Mouse (Mus musculus) stomach, embryonic 15.5 days (tissue): ENCODE measurements around the gene Trappc3. TPM values are rescaled to one million over a fixed set of nuclear protein-coding genes. Genes with fewer than 3 reads are reported as not detected.

ENCODE experiments used
- ATAC-seq: fragments of 200-750 bp; cut with Nextera tagmentation; 2 replicates; pipeline ENCODE4 v1.8.0; 2017; ENCODE audit warnings: low read depth, moderate number of reproducible peaks, moderate TSS enrichment; ENCODE audit not compliant: insufficient read depth, low FRiP score
- H3K27ac ChIP-seq: fragments of 300-500 bp; sonication (generic); 2 replicates; pipeline ENCODE4 v1.5.1; 2015; ENCODE audit warnings: mild to moderate bottlenecking, inconsistent platforms
- H3K27me3 ChIP-seq: fragments of 300-500 bp; sonication (generic); replicated peaks from 2 replicates; pipeline ENCODE4 v1.6.1; 2015; ENCODE audit warnings: inconsistent platforms
- H3K36me3 ChIP-seq: fragments of 300-500 bp; sonication (generic); 2 replicates; pipeline ENCODE4 v1.6.1; 2015; ENCODE audit warnings: inconsistent platforms
- H3K4me1 ChIP-seq: fragments of 300-500 bp; sonication (generic); 2 replicates; pipeline ENCODE4 v1.6.1; 2015; ENCODE audit warnings: inconsistent platforms
- H3K4me2 ChIP-seq: fragments of 300-500 bp; sonication (generic); 2 replicates; pipeline ENCODE4 v1.6.1; 2015; ENCODE audit warnings: mild to moderate bottlenecking, inconsistent platforms
- H3K4me3 ChIP-seq: fragments of 300-500 bp; sonication (generic); replicated peaks from 2 replicates; pipeline ENCODE4 v1.5.1; 2015; ENCODE audit warnings: inconsistent platforms
- H3K9ac ChIP-seq: fragments of 300-500 bp; sonication (generic); 2 replicates; pipeline ENCODE4 v1.6.1; 2015; ENCODE audit warnings: inconsistent platforms
- H3K9me3 ChIP-seq: fragments of 300-500 bp; sonication (generic); 2 replicates; pipeline ENCODE4 v1.6.1; 2016; ENCODE audit warnings: inconsistent platforms
- WGBS: fragments of 180-500 bp; shearing (Covaris S2); methylation state at CpG from one replicate; pipeline ENCODE4 v1.1.7; 2015; 5-methylcytosine and 5-hydroxymethylcytosine counted together
- polyA plus RNA-seq: library from polyadenylated mRNA; unstranded; fragments of >200 nt; fragmentation: Nextera tagmentation; extraction: Ambion mirVana; gene quantifications from 2 replicates; pipeline ENCODE4 v1.2.1, GENCODE M21; 2015

Trappc3 gene
- polyA plus RNA-seq, 1 experiment from 2014 or later, result 91.7 TPM

DNA sequence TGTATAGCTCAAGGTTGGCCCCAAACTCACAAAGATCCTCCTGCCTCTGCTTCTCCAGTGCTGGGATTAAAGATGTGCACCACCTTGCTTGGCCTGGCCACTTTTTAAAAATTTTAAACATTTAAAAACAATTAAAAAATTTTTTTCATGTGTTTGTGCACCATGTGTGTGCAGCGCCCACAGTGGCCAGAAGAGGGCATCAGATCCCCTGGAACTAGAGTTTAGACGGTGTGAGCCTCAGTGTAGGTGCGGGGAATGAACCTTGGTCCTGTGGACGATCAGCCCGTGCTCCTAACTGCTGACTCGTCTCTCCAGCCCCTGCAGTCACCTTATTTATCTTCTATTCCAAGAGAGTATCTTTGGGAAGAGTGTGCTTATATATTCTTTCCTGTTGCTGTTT lies 43.9 kb downstream of the Trappc3 start:
- Histone ChIP-seq H3K36me3 (no peaks in the 10 kb centered on the region), H3K4me3 (no peak overlapping the region), H3K9ac (no peak overlapping the region), H3K9me3 (no peaks in the 10 kb centered on the region), H3K27ac (no peak overlapping the region), H3K4me1 (peaks cover 11% of the 10 kb centered on the region), H3K4me2 (no peak overlapping the region), H3K27me3 (peaks cover 14% of the 10 kb centered on the region)
- no peak for ATAC-seq
- WGBS, result 87% methylated on average over 6 of the region's 6 CpGs

DNA sequence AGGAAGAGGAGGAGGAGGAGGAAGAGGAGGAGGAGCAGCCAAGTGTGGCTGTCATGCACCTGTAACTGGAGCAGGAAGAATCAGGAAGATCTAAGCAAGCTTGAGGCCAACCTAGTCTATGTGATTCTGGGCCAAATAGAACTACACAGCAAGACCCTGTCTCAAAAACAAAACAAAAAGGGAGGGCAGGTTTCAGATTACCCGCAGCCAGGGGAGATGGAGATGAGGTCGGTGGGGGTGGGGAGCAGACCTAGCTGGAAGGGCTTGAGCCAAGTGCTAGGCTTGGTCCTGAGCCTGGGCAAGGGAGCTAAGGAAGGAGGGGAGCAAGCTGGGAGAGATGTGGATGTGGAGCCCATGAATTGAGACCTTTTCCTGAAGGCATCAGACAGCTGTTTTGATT lies 44.7 kb downstream of the Trappc3 start:
- WGBS, result 16% methylated on average over 2 of the region's 2 CpGs
- no peak overlapping the region for H3K4me3 ChIP-seq
- H3K36me3 ChIP-seq, result no peaks in the 10 kb centered on the region
- H3K9me3 ChIP-seq, result no peaks in the 10 kb centered on the region
- H3K9ac ChIP-seq, result no peak overlapping the region
- ATAC-seq, result no peak
- peaks cover 6% of the 10 kb centered on the region; the same call in 1 of the 2 replicates for H3K27me3 ChIP-seq
- no peak overlapping the region for H3K27ac ChIP-seq
- H3K4me1 ChIP-seq, result peaks cover 3% of the 10 kb centered on the region; the same call in 1 of the 2 replicates
- H3K4me2 ChIP-seq, result no peak overlapping the region

DNA sequence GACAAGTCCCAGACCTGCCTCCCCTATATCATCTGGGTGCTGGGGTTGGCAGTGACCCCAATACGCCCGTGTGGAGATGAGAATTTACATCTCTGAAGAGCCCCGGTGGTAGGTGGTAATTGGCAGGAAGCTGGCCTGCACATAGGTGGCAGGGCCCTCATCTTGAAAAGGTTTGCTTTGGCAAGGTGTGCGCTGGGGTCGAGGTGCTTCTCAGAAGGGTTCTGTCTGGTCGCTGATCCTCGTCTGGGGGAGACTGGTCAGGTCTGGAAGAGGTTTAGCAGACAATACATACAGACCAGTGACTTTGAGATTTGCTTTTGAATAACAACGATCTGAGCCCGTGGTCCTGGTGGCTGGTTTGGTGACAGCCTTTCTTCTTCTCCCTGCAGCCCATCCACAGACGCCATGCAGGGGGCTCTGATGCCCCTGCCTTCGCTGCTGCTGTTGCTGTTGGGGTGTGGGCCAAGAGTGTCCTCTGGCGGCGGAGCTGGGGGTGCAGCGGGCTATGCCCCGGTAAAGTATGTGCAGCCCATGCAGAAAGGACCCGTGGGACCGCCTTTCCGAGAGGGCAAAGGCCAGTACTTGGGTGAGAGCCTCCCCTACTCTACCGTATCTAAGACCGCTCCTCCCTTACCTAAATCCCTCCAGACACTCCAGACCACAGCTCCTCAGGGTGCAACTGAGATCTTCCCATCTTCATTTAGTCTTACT lies 47.2 kb downstream of the Trappc3 start:
- ATAC-seq, result no peak; the same call in 1 of the 2 replicates
- 18% methylated on average over 20 of the region's 20 CpGs for WGBS
- Histone ChIP-seq H3K4me3 (no peak overlapping the region), H3K27ac (no peak overlapping the region), H3K4me1 (no peaks in the 10 kb centered on the region), H3K9ac (no peak overlapping the region), H3K36me3 (no peaks in the 10 kb centered on the region), H3K4me2 (peak overlapping the region; percentile 37), H3K9me3 (no peaks in the 10 kb centered on the region), H3K27me3 (no peaks in the 10 kb centered on the region)

DNA sequence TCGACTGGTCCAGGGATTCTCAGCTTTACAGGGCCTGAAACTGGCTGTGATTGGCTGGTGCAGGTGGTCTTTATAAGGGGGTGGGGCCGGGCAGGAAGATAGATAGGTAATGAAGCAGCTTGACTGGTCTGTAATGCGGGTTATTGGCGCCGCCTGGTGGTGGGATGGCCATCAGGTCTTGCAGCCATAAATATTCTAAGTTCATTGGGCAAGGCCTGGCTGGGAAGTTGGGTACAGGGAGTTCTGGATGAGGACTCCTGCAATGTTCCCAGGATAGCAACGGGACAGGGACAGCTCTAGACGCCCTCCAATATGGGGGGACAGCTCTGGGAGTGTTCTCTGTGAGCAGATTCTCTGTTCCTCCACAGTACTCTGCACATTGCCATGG lies 47.8 kb downstream of the Trappc3 start:
- WGBS, result 2% methylated on average over 7 of the region's 7 CpGs
- ATAC-seq, result peak; percentile 32; the same call in 1 of the 2 replicates
- no peaks in the 10 kb centered on the region for H3K9me3 ChIP-seq
- H3K4me2 ChIP-seq, result peak overlapping the region; percentile 37
- no peak overlapping the region for H3K4me3 ChIP-seq
- no peak overlapping the region for H3K9ac ChIP-seq
- no peaks in the 10 kb centered on the region for H3K27me3 ChIP-seq
- H3K27ac ChIP-seq, result no peak overlapping the region
- no peaks in the 10 kb centered on the region for H3K4me1 ChIP-seq
- no peaks in the 10 kb centered on the region for H3K36me3 ChIP-seq

DNA sequence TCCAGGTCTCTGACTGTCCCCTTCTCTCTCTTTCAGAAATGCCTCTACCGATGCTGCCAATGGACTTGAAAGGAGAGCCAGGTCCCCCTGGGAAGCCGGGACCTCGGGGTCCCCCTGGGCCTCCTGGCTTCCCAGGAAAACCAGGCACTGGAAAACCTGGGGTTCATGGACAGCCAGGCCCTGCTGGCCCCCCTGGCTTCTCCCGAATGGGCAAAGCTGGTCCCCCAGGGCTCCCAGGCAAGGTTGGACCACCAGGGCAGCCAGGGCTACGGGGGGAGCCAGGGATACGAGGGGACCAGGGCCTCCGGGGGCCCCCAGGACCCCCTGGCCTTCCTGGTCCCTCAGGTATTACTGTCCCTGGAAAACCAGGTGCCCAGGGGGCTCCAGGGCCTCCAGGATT lies 48.2 kb downstream of the Trappc3 start:
- no peak for ATAC-seq
- 84% methylated on average over 7 of the region's 7 CpGs for WGBS

DNA sequence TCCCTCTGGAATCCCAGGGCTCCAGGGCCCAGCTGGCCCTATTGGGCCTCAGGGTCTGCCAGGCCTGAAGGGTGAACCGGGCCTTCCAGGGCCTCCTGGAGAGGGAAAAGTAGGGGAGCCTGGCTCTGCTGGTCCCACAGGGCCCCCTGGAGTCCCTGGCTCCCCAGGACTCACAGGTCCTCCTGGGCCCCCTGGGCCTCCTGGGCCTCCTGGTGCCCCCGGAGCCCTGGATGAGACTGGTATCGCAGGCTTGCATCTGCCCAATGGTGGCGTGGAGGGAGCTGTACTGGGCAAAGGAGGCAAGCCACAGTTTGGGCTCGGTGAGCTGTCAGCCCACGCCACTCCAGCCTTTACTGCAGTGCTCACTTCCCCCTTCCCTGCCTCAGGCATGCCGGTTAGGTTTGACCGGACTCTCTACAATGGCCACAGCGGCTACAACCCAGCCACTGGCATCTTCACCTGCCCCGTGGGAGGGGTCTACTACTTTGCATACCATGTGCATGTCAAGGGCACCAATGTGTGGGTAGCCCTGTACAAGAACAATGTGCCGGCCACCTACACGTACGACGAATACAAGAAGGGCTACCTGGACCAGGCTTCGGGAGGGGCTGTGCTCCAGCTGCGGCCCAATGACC lies 49.6 kb downstream of the Trappc3 start:
- H3K4me3 ChIP-seq, result no peak overlapping the region
- peaks cover 5% of the 10 kb centered on the region for H3K36me3 ChIP-seq
- H3K4me2 ChIP-seq, result no peak overlapping the region
- H3K27ac ChIP-seq, result no peak overlapping the region
- H3K9me3 ChIP-seq, result no peaks in the 10 kb centered on the region
- H3K4me1 ChIP-seq, result no peaks in the 10 kb centered on the region
- WGBS, result 89% methylated on average over 16 of the region's 16 CpGs
- H3K9ac ChIP-seq, result no peak overlapping the region
- no peaks in the 10 kb centered on the region for H3K27me3 ChIP-seq
- no peak for ATAC-seq

More for the DNA sequence above, 48.2 kb downstream of the Trappc3 start:
- Histone ChIP-seq H3K27me3 (no peaks in the 10 kb centered on the region), H3K4me2 (no peak overlapping the region), H3K4me3 (no peak overlapping the region), H3K9ac (no peak overlapping the region), H3K9me3 (no peaks in the 10 kb centered on the region), H3K36me3 (no peaks in the 10 kb centered on the region), H3K27ac (no peak overlapping the region), H3K4me1 (no peaks in the 10 kb centered on the region)

DNA sequence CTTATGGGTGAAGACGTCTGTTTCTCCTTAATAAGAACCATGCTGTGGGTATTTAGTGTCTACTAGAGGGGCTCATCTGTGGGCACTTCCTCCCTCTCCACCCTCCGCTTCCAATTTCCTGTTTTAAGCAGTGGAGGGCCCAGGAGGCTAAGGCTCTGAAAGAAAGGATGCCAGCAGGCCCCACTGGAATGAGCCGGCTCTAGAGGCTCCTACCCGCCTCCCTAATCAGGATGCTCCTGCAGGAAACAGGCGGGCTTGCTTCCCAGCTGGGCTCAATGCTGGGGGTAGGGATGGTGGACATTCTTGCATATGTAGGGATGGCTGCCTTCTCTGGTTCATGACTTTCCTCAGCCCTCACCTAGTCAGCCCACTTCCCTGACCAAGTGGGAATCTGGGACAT lies 51.1 kb downstream of the Trappc3 start:
- H3K36me3 ChIP-seq, result peaks cover 16% of the 10 kb centered on the region
- ATAC-seq, result no peak
- H3K9ac ChIP-seq, result no peak overlapping the region
- H3K4me1 ChIP-seq, result no peaks in the 10 kb centered on the region
- H3K4me3 ChIP-seq, result no peak overlapping the region
- no peak overlapping the region for H3K4me2 ChIP-seq
- 59% methylated on average over 5 of the region's 5 CpGs for WGBS
- no peaks in the 10 kb centered on the region for H3K9me3 ChIP-seq
- no peak overlapping the region for H3K27ac ChIP-seq
- H3K27me3 ChIP-seq, result no peaks in the 10 kb centered on the region

DNA sequence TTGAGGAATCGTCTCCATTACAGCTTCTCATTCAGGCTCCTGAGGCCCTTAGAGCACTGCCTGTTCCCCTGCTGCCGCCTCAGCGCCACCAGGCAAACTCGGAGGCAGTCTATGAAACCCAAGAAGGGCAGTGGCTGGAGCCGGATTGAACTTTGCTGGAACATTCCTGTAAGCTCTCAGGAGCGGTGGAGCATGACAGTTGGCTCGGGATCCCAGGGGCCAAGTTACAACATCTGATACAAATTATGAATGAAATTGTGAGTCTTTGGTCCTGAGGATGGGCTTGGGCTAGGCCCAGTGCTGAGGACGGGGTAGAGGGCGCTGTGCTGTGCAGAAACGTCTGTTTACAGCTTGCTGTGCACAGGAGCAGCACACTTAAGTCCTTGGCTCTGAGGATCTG lies 52.3 kb downstream of the Trappc3 start:
- WGBS, result 59% methylated on average over 10 of the region's 10 CpGs
- no peaks in the 10 kb centered on the region for H3K9me3 ChIP-seq

DNA sequence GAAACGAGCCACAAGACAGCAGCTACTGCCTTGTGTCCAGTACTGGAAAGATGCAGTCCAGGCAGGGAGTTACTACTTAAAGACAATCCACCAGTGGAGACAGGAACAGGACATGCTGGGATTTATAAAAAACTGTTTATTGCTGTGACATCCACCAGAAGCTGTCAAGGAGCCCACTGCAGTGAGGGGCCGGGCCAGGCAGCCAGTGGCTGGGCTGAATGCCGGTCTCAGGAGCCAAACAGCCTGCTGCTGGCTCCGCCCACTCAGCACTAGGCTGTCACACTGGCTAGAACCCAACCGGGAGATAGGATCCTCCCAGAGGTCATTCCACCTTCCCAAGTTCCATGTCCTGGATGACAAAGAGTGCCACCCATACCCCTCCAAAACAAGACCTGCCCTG lies 53.8 kb downstream of the Trappc3 start:
- Histone ChIP-seq H3K36me3 (peaks cover 21% of the 10 kb centered on the region), H3K9me3 (no peaks in the 10 kb centered on the region), H3K4me3 (no peak overlapping the region), H3K27me3 (no peaks in the 10 kb centered on the region), H3K4me2 (no peak overlapping the region), H3K27ac (no peak overlapping the region), H3K9ac (no peak overlapping the region), H3K4me1 (peaks cover 8% of the 10 kb centered on the region)
- no peak for ATAC-seq
- 34% methylated on average over 5 of the region's 5 CpGs for WGBS

More for the DNA sequence above, 52.3 kb downstream of the Trappc3 start:
- H3K27me3 ChIP-seq, result no peaks in the 10 kb centered on the region
- H3K4me1 ChIP-seq, result no peaks in the 10 kb centered on the region
- peaks cover 21% of the 10 kb centered on the region for H3K36me3 ChIP-seq
- no peak overlapping the region for H3K4me3 ChIP-seq
- H3K27ac ChIP-seq, result no peak overlapping the region
- H3K9ac ChIP-seq, result no peak overlapping the region
- ATAC-seq, result no peak
- no peak overlapping the region for H3K4me2 ChIP-seq

DNA sequence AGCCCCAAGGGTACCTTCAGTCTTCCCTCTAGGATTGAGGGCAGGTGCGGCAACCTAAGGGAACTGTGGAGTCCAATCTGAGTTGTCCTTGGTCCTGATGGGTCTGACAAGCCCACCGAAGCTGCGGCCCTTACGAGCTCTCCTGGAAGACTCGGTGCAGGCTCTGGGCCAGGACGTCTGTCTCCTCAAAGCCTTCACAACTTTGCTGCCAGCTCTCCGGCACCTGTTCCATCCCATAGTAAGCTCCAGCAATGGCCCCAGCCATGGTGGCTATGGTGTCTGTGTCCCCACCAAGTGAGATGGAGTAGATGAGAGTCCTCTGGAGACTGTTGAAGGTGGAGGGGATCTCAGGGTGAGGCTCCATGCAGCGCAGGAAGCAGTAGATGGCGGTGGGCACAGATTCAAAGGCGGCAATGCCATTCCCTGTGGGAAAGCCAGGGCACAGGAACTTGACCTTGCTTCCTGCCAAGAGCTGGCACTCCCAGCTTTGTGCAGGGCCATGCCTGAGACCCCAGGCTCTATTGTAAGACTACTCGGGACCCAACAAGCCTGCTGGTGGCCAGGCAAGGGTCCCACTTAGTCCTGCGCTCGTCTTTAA lies 54.4 kb downstream of the Trappc3 start:
- H3K4me2 ChIP-seq, result no peak overlapping the region
- no peak for ATAC-seq
- WGBS, result 90% methylated on average over 13 of the region's 13 CpGs
- H3K27ac ChIP-seq, result no peak overlapping the region
- no peaks in the 10 kb centered on the region for H3K9me3 ChIP-seq
- H3K27me3 ChIP-seq, result no peaks in the 10 kb centered on the region
- no peak overlapping the region for H3K4me3 ChIP-seq
- H3K36me3 ChIP-seq, result peaks cover 21% of the 10 kb centered on the region
- peaks cover 9% of the 10 kb centered on the region for H3K4me1 ChIP-seq
- no peak overlapping the region for H3K9ac ChIP-seq

DNA sequence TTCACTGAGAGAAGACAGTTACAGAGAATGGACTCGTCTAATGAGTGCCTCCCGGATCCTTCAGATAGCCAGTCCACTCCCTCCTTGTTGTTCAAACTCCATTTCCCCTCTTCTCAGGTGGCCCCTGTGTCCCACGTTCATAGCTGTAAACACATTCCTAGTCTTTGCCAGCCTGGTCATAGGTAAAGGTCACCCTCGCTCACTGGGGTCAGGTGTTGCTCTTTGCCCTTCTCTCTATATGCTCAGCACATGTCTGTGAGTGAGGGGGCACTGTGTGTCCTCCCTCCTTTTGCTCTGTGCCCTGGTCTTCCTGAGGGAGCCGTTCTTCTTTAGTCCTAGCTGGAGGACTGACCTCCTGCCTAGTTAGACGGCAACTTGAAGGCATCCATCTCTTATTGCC lies 57.7 kb downstream of the Trappc3 start:
- H3K9me3 ChIP-seq, result no peaks in the 10 kb centered on the region
- WGBS, result 83% methylated on average over 6 of the region's 6 CpGs

More for the DNA sequence above, 57.7 kb downstream of the Trappc3 start:
- H3K27me3 ChIP-seq, result no peaks in the 10 kb centered on the region
- no peak overlapping the region for H3K4me3 ChIP-seq
- H3K27ac ChIP-seq, result no peak overlapping the region
- no peak for ATAC-seq
- H3K4me2 ChIP-seq, result no peak overlapping the region; the same call in 1 of the 2 replicates
- H3K9ac ChIP-seq, result no peak overlapping the region
- peaks cover 21% of the 10 kb centered on the region for H3K36me3 ChIP-seq
- H3K4me1 ChIP-seq, result peaks cover 12% of the 10 kb centered on the region
